Mouse (Mus musculus): Measurements from ENCODE around the gene Tada2a. TPM values are rescaled to one million over a fixed set of nuclear protein-coding genes. Genes with fewer than 3 reads are reported as not detected.

Tada2a gene
- polyA plus RNA-seq, 2 experiments, result 36.9 to 56.2 TPM

- no peak for TF ChIP-seq POLR2A (IDR thresholded peaks at IDR 0.05; ENCODE audit: borderline replicate concordance, extremely low read depth, insufficient read depth, insufficient read length)
- 80% methylated on average over 5 of the region's 5 CpGs for WGBS
- ATAC-seq (ENCODE audit: low FRiP score, low read depth), result no peak
Measured at GRCm38 (mm10) chr11:84167046-84167526, 37.7 kb upstream of the Tada2a start, which contains the start of gene Gm11437. TSS of gene Gm11437 (minus strand) at chr11:84167476.

GRCm38 (mm10) chr11:84164561-84164960 is 35.2 kb upstream of the Tada2a start:
- H3K9ac ChIP-seq (ENCODE audit: low read depth, low read length, severe bottlenecking), result no peak overlapping the region
- no peak for ATAC-seq (ENCODE audit: low FRiP score, low read depth)
- no peaks in the 10 kb centered on the region for H3K36me3 ChIP-seq (ENCODE audit: control insufficient read depth, insufficient read depth, low read length)
- WGBS, result 55% methylated on average over 4 of the region's 4 CpGs
- no peak for TF ChIP-seq POLR2A (IDR thresholded peaks at IDR 0.05; ENCODE audit: borderline replicate concordance, extremely low read depth, insufficient read depth, insufficient read length)
- H3K4me1 ChIP-seq (ENCODE audit: control insufficient read depth, insufficient read depth, low read length), result 0 out of 2 replicates have a peak, but pooled peaks cover 3% of the 10 kb centered on the region
- H3K27me3 ChIP-seq (ENCODE audit: control insufficient read depth, insufficient read depth, low read length), result no peaks in the 10 kb centered on the region
- H3K4me3 ChIP-seq (replicated peaks; ENCODE audit: low read length), result no peak overlapping the region
- no peak overlapping the region for H3K27ac ChIP-seq (replicated peaks; ENCODE audit: low read depth, low read length)
- H3K4me2 ChIP-seq (replicated peaks; ENCODE audit: low read depth, low read length, severe bottlenecking), result no peak overlapping the region
- no peak for DNase-seq (ENCODE audit: low spot score)
- H3K9me3 ChIP-seq (ENCODE audit: control insufficient read depth, low read length), result no peaks in the 10 kb centered on the region

More at GRCm38 (mm10) chr11:84167046-84167526, 37.7 kb upstream of the Tada2a start, which contains the start of gene Gm11437:
- Histone ChIP-seq H3K9me3 (ENCODE audit: control insufficient read depth, low read length) (no peaks in the 10 kb centered on the region), H3K27ac (replicated peaks; ENCODE audit: low read depth, low read length) (no peak within 1 kb of the TSS), H3K4me2 (replicated peaks; ENCODE audit: low read depth, low read length, severe bottlenecking) (no peak within 1 kb of the TSS), H3K27me3 (ENCODE audit: control insufficient read depth, insufficient read depth, low read length) (no peaks in the 10 kb centered on the region), H3K4me3 (replicated peaks; ENCODE audit: low read length) (no peak within 1 kb of the TSS), H3K4me1 (ENCODE audit: control insufficient read depth, insufficient read depth, low read length) (0 out of 2 replicates have a peak, but pooled peaks cover 3% of the 10 kb centered on the region), H3K9ac (ENCODE audit: low read depth, low read length, severe bottlenecking) (no peak within 1 kb of the TSS), H3K36me3 (ENCODE audit: control insufficient read depth, insufficient read depth, low read length) (no peaks in the 10 kb centered on the region)
- DNase-seq (ENCODE audit: low spot score), result no peak

- H3K4me3 ChIP-seq (replicated peaks; ENCODE audit: low read length), result no peak overlapping the region
- ATAC-seq (ENCODE audit: low FRiP score, low read depth) (no peak), DNase-seq (ENCODE audit: low spot score) (no peak)
- no peaks in the 10 kb centered on the region for H3K36me3 ChIP-seq (ENCODE audit: control insufficient read depth, insufficient read depth, low read length)
- H3K27ac ChIP-seq (replicated peaks; ENCODE audit: low read depth, low read length), result no peak overlapping the region
- H3K4me1 ChIP-seq (ENCODE audit: control insufficient read depth, insufficient read depth, low read length), result 0 out of 2 replicates have a peak, but pooled peaks cover 3% of the 10 kb centered on the region
- H3K4me2 ChIP-seq (replicated peaks; ENCODE audit: low read depth, low read length, severe bottlenecking), result no peak overlapping the region
- WGBS, result 78% methylated on average over 6 of the region's 6 CpGs
- no peaks in the 10 kb centered on the region for H3K9me3 ChIP-seq (ENCODE audit: control insufficient read depth, low read length)
- TF ChIP-seq POLR2A (IDR thresholded peaks at IDR 0.05; ENCODE audit: borderline replicate concordance, extremely low read depth, insufficient read depth, insufficient read length), result no peak
- H3K9ac ChIP-seq (ENCODE audit: low read depth, low read length, severe bottlenecking), result no peak overlapping the region
- no peaks in the 10 kb centered on the region for H3K27me3 ChIP-seq (ENCODE audit: control insufficient read depth, insufficient read depth, low read length)
Measured at GRCm38 (mm10) chr11:84164123-84164522, 34.7 kb upstream of the Tada2a start.

GRCm38 (mm10) chr11:84156535-84157262 is 27.3 kb upstream of the Tada2a start:
- Histone ChIP-seq H3K27ac (replicated peaks; ENCODE audit: low read depth, low read length) (no peak overlapping the region), H3K9me3 (ENCODE audit: control insufficient read depth, low read length) (no peaks in the 10 kb centered on the region), H3K4me3 (replicated peaks; ENCODE audit: low read length) (no peak overlapping the region), H3K27me3 (ENCODE audit: control insufficient read depth, insufficient read depth, low read length) (no peaks in the 10 kb centered on the region), H3K36me3 (ENCODE audit: control insufficient read depth, insufficient read depth, low read length) (no peaks in the 10 kb centered on the region), H3K9ac (ENCODE audit: low read depth, low read length, severe bottlenecking) (no peak overlapping the region), H3K4me2 (replicated peaks; ENCODE audit: low read depth, low read length, severe bottlenecking) (no peak overlapping the region), H3K4me1 (ENCODE audit: control insufficient read depth, insufficient read depth, low read length) (no peaks in the 10 kb centered on the region)
- TF ChIP-seq POLR2A (IDR thresholded peaks at IDR 0.05; ENCODE audit: borderline replicate concordance, extremely low read depth, insufficient read depth, insufficient read length), result no peak
- ATAC-seq (ENCODE audit: low FRiP score, low read depth), result no peak
- WGBS, result 89% methylated on average over 4 of the region's 4 CpGs
- DNase-seq (ENCODE audit: low spot score), result no peak

GRCm38 (mm10) chr11:84150884-84151283 is 21.5 kb upstream of the Tada2a start:
- no peak overlapping the region for H3K4me2 ChIP-seq (replicated peaks; ENCODE audit: low read depth, low read length, severe bottlenecking)
- no peaks in the 10 kb centered on the region for H3K9me3 ChIP-seq (ENCODE audit: control insufficient read depth, low read length)
- H3K9ac ChIP-seq (ENCODE audit: low read depth, low read length, severe bottlenecking), result no peak overlapping the region
- H3K36me3 ChIP-seq (ENCODE audit: control insufficient read depth, insufficient read depth, low read length), result no peaks in the 10 kb centered on the region
- H3K4me1 ChIP-seq (ENCODE audit: control insufficient read depth, insufficient read depth, low read length), result no peaks in the 10 kb centered on the region
- DNase-seq (ENCODE audit: low spot score) (no peak), ATAC-seq (ENCODE audit: low FRiP score, low read depth) (no peak)
- H3K4me3 ChIP-seq (replicated peaks; ENCODE audit: low read length), result no peak overlapping the region
- no peaks in the 10 kb centered on the region for H3K27me3 ChIP-seq (ENCODE audit: control insufficient read depth, insufficient read depth, low read length)
- WGBS, result 73% methylated on average over 2 of the region's 2 CpGs
- H3K27ac ChIP-seq (replicated peaks; ENCODE audit: low read depth, low read length), result no peak overlapping the region
- no peak for TF ChIP-seq POLR2A (IDR thresholded peaks at IDR 0.05; ENCODE audit: borderline replicate concordance, extremely low read depth, insufficient read depth, insufficient read length)

Measured in limb, embryonic 14.5 days (tissue).